Mouse (Mus musculus) layer of hippocampus, adult 11-12 months (tissue): Measurements from ENCODE around the gene Thsd7b.

Source experiments
- DNase-seq: peaks from one replicate; pipeline ENCODE4 v3.0.0; 2022; ENCODE audit warnings: low spot score

Gene Thsd7b

GRCm38 (mm10) chr1:129519751-129520150 lies 246.6 kb downstream of the Thsd7b start:
- peak; percentile 19 for DNase-seq

GRCm38 (mm10) chr1:129526967-129527366 lies 253.9 kb downstream of the Thsd7b start:
- no peak for DNase-seq

GRCm38 (mm10) chr1:129532206-129532605 lies 259.1 kb downstream of the Thsd7b start:
- peak; percentile 25 for DNase-seq

- no peak for DNase-seq
Measured at GRCm38 (mm10) chr1:129538508-129538907, 265.4 kb downstream of the Thsd7b start.

GRCm38 (mm10) chr1:129538970-129539369 lies 265.9 kb downstream of the Thsd7b start:
- DNase-seq, result no peak

- no peak for DNase-seq
Measured at GRCm38 (mm10) chr1:129540751-129541150, 267.6 kb downstream of the Thsd7b start.

GRCm38 (mm10) chr1:129542563-129543146 lies 269.6 kb downstream of the Thsd7b start:
- no peak for DNase-seq

- no peak for DNase-seq
Measured at GRCm38 (mm10) chr1:129543169-129543568, 270.1 kb downstream of the Thsd7b start.

GRCm38 (mm10) chr1:129558054-129558453 lies 285.0 kb downstream of the Thsd7b start:
- DNase-seq, result no peak

GRCm38 (mm10) chr1:129559137-129559536 lies 286.0 kb downstream of the Thsd7b start:
- no peak for DNase-seq

GRCm38 (mm10) chr1:129559812-129560211 lies 286.7 kb downstream of the Thsd7b start:
- no peak for DNase-seq

- DNase-seq, result no peak
Measured at GRCm38 (mm10) chr1:129562707-129563106, 289.6 kb downstream of the Thsd7b start.

- no peak for DNase-seq
Measured at GRCm38 (mm10) chr1:129570522-129570921, 297.4 kb downstream of the Thsd7b start.

GRCm38 (mm10) chr1:129579955-129580354 lies 306.9 kb downstream of the Thsd7b start:
- DNase-seq, result no peak

- DNase-seq, result no peak
Measured at GRCm38 (mm10) chr1:129586635-129587034, 313.5 kb downstream of the Thsd7b start.

GRCm38 (mm10) chr1:129589366-129590002 lies 316.4 kb downstream of the Thsd7b start:
- no peak for DNase-seq

GRCm38 (mm10) chr1:129595447-129595846 lies 322.3 kb downstream of the Thsd7b start:
- no peak for DNase-seq

- no peak for DNase-seq
Measured at GRCm38 (mm10) chr1:129600933-129601332, 327.8 kb downstream of the Thsd7b start.

GRCm38 (mm10) chr1:129602284-129602683 lies 329.2 kb downstream of the Thsd7b start:
- DNase-seq, result no peak

- DNase-seq, result no peak
Measured at GRCm38 (mm10) chr1:129608395-129608794, 335.3 kb downstream of the Thsd7b start.

GRCm38 (mm10) chr1:129616080-129616479 lies 343.0 kb downstream of the Thsd7b start:
- DNase-seq, result no peak

- DNase-seq, result no peak
Measured at GRCm38 (mm10) chr1:129619440-129620301, 346.6 kb downstream of the Thsd7b start.

GRCm38 (mm10) chr1:129624519-129624918 lies 351.4 kb downstream of the Thsd7b start:
- no peak for DNase-seq
